Mouse (Mus musculus): ENCODE data around the gene Med13. TPM values are rescaled to one million over a fixed set of nuclear protein-coding genes. Genes with fewer than 3 reads are reported as not detected.

The Med13 gene
- 10.0 and 15.1 TPM in 2 replicates for polyA plus RNA-seq (2015; fragmentation: Nextera tagmentation; extraction: Ambion mirVana)

GRCm38 (mm10) chr11:86356854-86357788, at the start of gene Med13:
Gene Med13 (minus strand): TSS chr11:86357602.
- peak; percentile 56 for DNase-seq (ENCODE audit: low spot score)

GRCm38 (mm10) chr11:86404590-86404989, 47.2 kb upstream of the Med13 start:
- DNase-seq (ENCODE audit: low spot score): no peak

GRCm38 (mm10) chr11:86403845-86404244, 46.4 kb upstream of the Med13 start:
- DNase-seq (ENCODE audit: low spot score): no peak

GRCm38 (mm10) chr11:86399241-86400107, 42.1 kb upstream of the Med13 start:
- no peak for DNase-seq (ENCODE audit: low spot score)

- DNase-seq (ENCODE audit: low spot score): no peak
Measured at GRCm38 (mm10) chr11:86396950-86397594, 39.7 kb upstream of the Med13 start.

- DNase-seq (ENCODE audit: low spot score): peak; percentile 35
Measured at GRCm38 (mm10) chr11:86396518-86396917, 39.1 kb upstream of the Med13 start.

GRCm38 (mm10) chr11:86395513-86396125, 38.2 kb upstream of the Med13 start:
- DNase-seq (ENCODE audit: low spot score): peak; percentile 69

- no peak for DNase-seq (ENCODE audit: low spot score)
Measured at GRCm38 (mm10) chr11:86395100-86395499, 37.7 kb upstream of the Med13 start.

GRCm38 (mm10) chr11:86391687-86392086, 34.3 kb upstream of the Med13 start:
- no peak for DNase-seq (ENCODE audit: low spot score)

- no peak for DNase-seq (ENCODE audit: low spot score)
Measured at GRCm38 (mm10) chr11:86390308-86390707, 32.9 kb upstream of the Med13 start.

- no peak for DNase-seq (ENCODE audit: low spot score)
Measured at GRCm38 (mm10) chr11:86389506-86389905, 32.1 kb upstream of the Med13 start.

- no peak for DNase-seq (ENCODE audit: low spot score)
Measured at GRCm38 (mm10) chr11:86388821-86389480, 31.5 kb upstream of the Med13 start.

- no peak for DNase-seq (ENCODE audit: low spot score)
Measured at GRCm38 (mm10) chr11:86387121-86387893, 29.9 kb upstream of the Med13 start.

GRCm38 (mm10) chr11:86386576-86386975, 29.2 kb upstream of the Med13 start:
- no peak for DNase-seq (ENCODE audit: low spot score)

GRCm38 (mm10) chr11:86385710-86386282, 28.4 kb upstream of the Med13 start:
- peak; percentile 77 for DNase-seq (ENCODE audit: low spot score)

GRCm38 (mm10) chr11:86384141-86384540, 26.7 kb upstream of the Med13 start:
- DNase-seq (ENCODE audit: low spot score): peak; percentile 44

- no peak for DNase-seq (ENCODE audit: low spot score)
Measured at GRCm38 (mm10) chr11:86382520-86383157, 25.2 kb upstream of the Med13 start.

- no peak for DNase-seq (ENCODE audit: low spot score)
Measured at GRCm38 (mm10) chr11:86381478-86382091, 24.2 kb upstream of the Med13 start.
